Mouse (Mus musculus) hindbrain, embryonic 13.5 days (tissue): ENCODE results near the gene Lsm3. TPM values are rescaled to one million over a fixed set of nuclear protein-coding genes. Genes with fewer than 3 reads are reported as not detected.

Source experiments
- ATAC-seq: fragments of 200-750 bp; cut with Nextera tagmentation; 2 replicates; pipeline ENCODE4 v1.8.0; 2017; ENCODE audit warnings: moderate TSS enrichment; ENCODE audit not compliant: low FRiP score
- H3K27ac ChIP-seq: fragments of 300-500 bp; sonication (generic); 2 replicates; pipeline ENCODE4 v1.5.1; 2015; ENCODE audit warnings: inconsistent platforms, mild to moderate bottlenecking, moderate library complexity
- H3K27me3 ChIP-seq: fragments of 300-500 bp; sonication (generic); 2 replicates; pipeline ENCODE4 v1.6.1; 2015; ENCODE audit warnings: mild to moderate bottlenecking, inconsistent platforms
- H3K36me3 ChIP-seq: fragments of 300-500 bp; sonication (generic); 2 replicates; pipeline ENCODE4 v1.6.1; 2015; ENCODE audit warnings: mild to moderate bottlenecking, inconsistent platforms
- H3K4me1 ChIP-seq: fragments of 300-500 bp; sonication (generic); replicated peaks from 2 replicates; pipeline ENCODE4 v1.6.1; 2015; ENCODE audit warnings: inconsistent platforms
- H3K4me2 ChIP-seq: fragments of 300-500 bp; sonication (generic); 2 replicates; pipeline ENCODE4 v1.6.1; 2015; ENCODE audit warnings: inconsistent platforms, mild to moderate bottlenecking, moderate library complexity
- H3K4me3 ChIP-seq: fragments of 300-500 bp; sonication (generic); 2 replicates; pipeline ENCODE4 v1.5.1; 2015; ENCODE audit warnings: mild to moderate bottlenecking, inconsistent platforms
- H3K9ac ChIP-seq: fragments of 300-500 bp; sonication (generic); 2 replicates; pipeline ENCODE4 v1.6.1; 2015; ENCODE audit warnings: mild to moderate bottlenecking, inconsistent platforms
- H3K9me3 ChIP-seq: fragments of 300-500 bp; sonication (generic); 2 replicates; pipeline ENCODE4 v1.6.1; 2016; ENCODE audit warnings: inconsistent platforms
- WGBS: fragments of 180-500 bp; shearing (Covaris S2); methylation state at CpG from one replicate; pipeline ENCODE4 v1.1.7; 2015; 5-methylcytosine and 5-hydroxymethylcytosine counted together
- polyA plus RNA-seq: library from polyadenylated mRNA; unstranded; fragments of >200 nt; fragmentation: Nextera tagmentation; extraction: Ambion mirVana; gene quantifications from 2 replicates; pipeline ENCODE4 v1.2.1, GENCODE M21; 2015

The Lsm3 gene
- polyA plus RNA-seq, 1 experiment from 2014 or later, result 162 TPM

GRCm38 (mm10) chr6:91535231-91535630, 19.5 kb downstream of the Lsm3 start:
- H3K9ac ChIP-seq, result no peak overlapping the region
- H3K4me3 ChIP-seq, result no peak overlapping the region
- no peaks in the 10 kb centered on the region for H3K36me3 ChIP-seq
- no peaks in the 10 kb centered on the region for H3K9me3 ChIP-seq
- no peaks in the 10 kb centered on the region for H3K27me3 ChIP-seq
- no peak overlapping the region for H3K4me2 ChIP-seq
- no peak for ATAC-seq
- peaks cover 11% of the 10 kb centered on the region for H3K4me1 ChIP-seq
- no peak overlapping the region for H3K27ac ChIP-seq
- WGBS, result 76% methylated on average over 3 of the region's 3 CpGs

- H3K9me3 ChIP-seq, result no peaks in the 10 kb centered on the region
- no peak overlapping the region for H3K27ac ChIP-seq
- peaks cover 11% of the 10 kb centered on the region for H3K4me1 ChIP-seq
- H3K9ac ChIP-seq, result no peak overlapping the region
- no peak overlapping the region for H3K4me3 ChIP-seq
- ATAC-seq, result no peak
- no peaks in the 10 kb centered on the region for H3K27me3 ChIP-seq
- H3K4me2 ChIP-seq, result no peak overlapping the region
- H3K36me3 ChIP-seq, result no peaks in the 10 kb centered on the region
- 95% methylated on average over 11 of the region's 11 CpGs for WGBS
Observed at GRCm38 (mm10) chr6:91536047-91536765, 20.5 kb downstream of the Lsm3 start.

GRCm38 (mm10) chr6:91541276-91541675, 25.5 kb downstream of the Lsm3 start:
- no peak overlapping the region for H3K4me3 ChIP-seq
- no peaks in the 10 kb centered on the region for H3K27me3 ChIP-seq
- no peak overlapping the region for H3K9ac ChIP-seq
- H3K27ac ChIP-seq, result no peak overlapping the region
- H3K36me3 ChIP-seq, result no peaks in the 10 kb centered on the region
- no peak overlapping the region for H3K4me2 ChIP-seq
- 62% methylated on average over 3 of the region's 3 CpGs for WGBS
- H3K4me1 ChIP-seq, result no peaks in the 10 kb centered on the region
- no peaks in the 10 kb centered on the region for H3K9me3 ChIP-seq
- no peak for ATAC-seq

GRCm38 (mm10) chr6:91543056-91543455, 27.3 kb downstream of the Lsm3 start:
- H3K9ac ChIP-seq, result no peak overlapping the region
- H3K4me1 ChIP-seq, result no peaks in the 10 kb centered on the region
- no peak overlapping the region for H3K4me3 ChIP-seq
- no peaks in the 10 kb centered on the region for H3K36me3 ChIP-seq
- H3K27me3 ChIP-seq, result no peaks in the 10 kb centered on the region
- WGBS, result 89% methylated on average over 5 of the region's 5 CpGs
- H3K9me3 ChIP-seq, result no peaks in the 10 kb centered on the region
- no peak overlapping the region for H3K27ac ChIP-seq
- no peak for ATAC-seq
- no peak overlapping the region for H3K4me2 ChIP-seq

GRCm38 (mm10) chr6:91546241-91546884, 30.6 kb downstream of the Lsm3 start:
- H3K36me3 ChIP-seq, result no peaks in the 10 kb centered on the region
- H3K9ac ChIP-seq, result no peak overlapping the region
- no peak for ATAC-seq
- H3K4me1 ChIP-seq, result no peaks in the 10 kb centered on the region
- H3K27me3 ChIP-seq, result no peaks in the 10 kb centered on the region
- no peaks in the 10 kb centered on the region for H3K9me3 ChIP-seq
- WGBS, result 69% methylated on average over 9 of the region's 9 CpGs
- no peak overlapping the region for H3K27ac ChIP-seq
- no peak overlapping the region for H3K4me3 ChIP-seq
- H3K4me2 ChIP-seq, result no peak overlapping the region

GRCm38 (mm10) chr6:91547313-91547712, 31.6 kb downstream of the Lsm3 start:
- 0 out of 2 replicates have a peak, but pooled peaks cover 3% of the 10 kb centered on the region for H3K27me3 ChIP-seq
- no peaks in the 10 kb centered on the region for H3K36me3 ChIP-seq
- 61% methylated on average over 1 of the region's 1 CpGs for WGBS
- no peak overlapping the region for H3K9ac ChIP-seq
- H3K4me3 ChIP-seq, result no peak overlapping the region
- no peaks in the 10 kb centered on the region for H3K4me1 ChIP-seq
- H3K9me3 ChIP-seq, result no peaks in the 10 kb centered on the region
- H3K27ac ChIP-seq, result no peak overlapping the region
- no peak for ATAC-seq
- no peak overlapping the region for H3K4me2 ChIP-seq

GRCm38 (mm10) chr6:91549621-91550020, 33.9 kb downstream of the Lsm3 start:
- H3K4me2 ChIP-seq, result no peak overlapping the region
- H3K9ac ChIP-seq, result no peak overlapping the region
- no peak for ATAC-seq
- H3K4me3 ChIP-seq, result no peak overlapping the region
- H3K27me3 ChIP-seq, result 0 out of 2 replicates have a peak, but pooled peaks cover 3% of the 10 kb centered on the region
- no peak overlapping the region for H3K27ac ChIP-seq
- H3K4me1 ChIP-seq, result no peaks in the 10 kb centered on the region
- WGBS, result 77% methylated on average over 5 of the region's 5 CpGs
- H3K36me3 ChIP-seq, result no peaks in the 10 kb centered on the region
- H3K9me3 ChIP-seq, result no peaks in the 10 kb centered on the region

- Histone ChIP-seq H3K27ac (no peak overlapping the region), H3K36me3 (no peaks in the 10 kb centered on the region), H3K9me3 (no peaks in the 10 kb centered on the region), H3K4me2 (no peak overlapping the region), H3K4me1 (no peaks in the 10 kb centered on the region), H3K4me3 (no peak overlapping the region), H3K9ac (no peak overlapping the region), H3K27me3 (0 out of 2 replicates have a peak, but pooled peaks cover 3% of the 10 kb centered on the region)
- 96% methylated on average over 3 of the region's 3 CpGs for whole genome bisulfite sequencing
- ATAC-seq, result no peak
Observed at GRCm38 (mm10) chr6:91551671-91552070, 35.9 kb downstream of the Lsm3 start.

GRCm38 (mm10) chr6:91552693-91553092, 37.0 kb downstream of the Lsm3 start:
- 59% methylated on average over 3 of the region's 3 CpGs for WGBS
- H3K4me1 ChIP-seq, result no peaks in the 10 kb centered on the region
- ATAC-seq, result no peak
- H3K9ac ChIP-seq, result no peak overlapping the region
- no peak overlapping the region for H3K4me3 ChIP-seq
- no peaks in the 10 kb centered on the region for H3K36me3 ChIP-seq
- H3K27ac ChIP-seq, result no peak overlapping the region
- no peaks in the 10 kb centered on the region for H3K9me3 ChIP-seq
- no peak overlapping the region for H3K4me2 ChIP-seq
- H3K27me3 ChIP-seq, result 0 out of 2 replicates have a peak, but pooled peaks cover 3% of the 10 kb centered on the region

GRCm38 (mm10) chr6:91558565-91558964, 42.8 kb downstream of the Lsm3 start:
- 61% methylated on average over 1 of the region's 1 CpGs for WGBS
- no peak for ATAC-seq
- Histone ChIP-seq H3K4me3 (no peak overlapping the region), H3K27ac (no peak overlapping the region), H3K4me1 (0 out of 2 replicates have a peak, but pooled peaks cover 6% of the 10 kb centered on the region), H3K4me2 (no peak overlapping the region), H3K27me3 (no peaks in the 10 kb centered on the region), H3K9me3 (no peaks in the 10 kb centered on the region), H3K36me3 (no peaks in the 10 kb centered on the region), H3K9ac (no peak overlapping the region)

GRCm38 (mm10) chr6:91559371-91559770, 43.6 kb downstream of the Lsm3 start:
- 62% methylated on average over 4 of the region's 4 CpGs for WGBS
- Histone ChIP-seq H3K4me1 (0 out of 2 replicates have a peak, but pooled peaks cover 6% of the 10 kb centered on the region), H3K4me3 (no peak overlapping the region), H3K27me3 (no peaks in the 10 kb centered on the region), H3K9ac (no peak overlapping the region), H3K4me2 (no peak overlapping the region), H3K27ac (0 out of 2 replicates have a peak overlapping the region, but pooled peaks have one; percentile 2), H3K9me3 (no peaks in the 10 kb centered on the region), H3K36me3 (no peaks in the 10 kb centered on the region)
- ATAC-seq, result no peak

GRCm38 (mm10) chr6:91560186-91560585, 44.5 kb downstream of the Lsm3 start:
- 99% methylated on average over 3 of the region's 3 CpGs for WGBS
- Histone ChIP-seq H3K9ac (no peak overlapping the region), H3K27me3 (no peaks in the 10 kb centered on the region), H3K9me3 (no peaks in the 10 kb centered on the region), H3K4me1 (0 out of 2 replicates have a peak, but pooled peaks cover 6% of the 10 kb centered on the region), H3K36me3 (no peaks in the 10 kb centered on the region), H3K27ac (no peak overlapping the region), H3K4me3 (no peak overlapping the region), H3K4me2 (no peak overlapping the region)
- ATAC-seq, result no peak

- 89% methylated on average over 3 of the region's 3 CpGs for WGBS
- no peaks in the 10 kb centered on the region for H3K27me3 ChIP-seq
- no peak for ATAC-seq
- no peak overlapping the region for H3K27ac ChIP-seq
- 0 out of 2 replicates have a peak, but pooled peaks cover 6% of the 10 kb centered on the region for H3K4me1 ChIP-seq
- no peak overlapping the region for H3K9ac ChIP-seq
- no peak overlapping the region for H3K4me3 ChIP-seq
- no peaks in the 10 kb centered on the region for H3K36me3 ChIP-seq
- H3K9me3 ChIP-seq, result no peaks in the 10 kb centered on the region
- no peak overlapping the region for H3K4me2 ChIP-seq
Observed at GRCm38 (mm10) chr6:91563031-91563430, 47.3 kb downstream of the Lsm3 start.
